30 mouse cellular contexts compared by ENCODE assay signal in the genomic region with DNA sequence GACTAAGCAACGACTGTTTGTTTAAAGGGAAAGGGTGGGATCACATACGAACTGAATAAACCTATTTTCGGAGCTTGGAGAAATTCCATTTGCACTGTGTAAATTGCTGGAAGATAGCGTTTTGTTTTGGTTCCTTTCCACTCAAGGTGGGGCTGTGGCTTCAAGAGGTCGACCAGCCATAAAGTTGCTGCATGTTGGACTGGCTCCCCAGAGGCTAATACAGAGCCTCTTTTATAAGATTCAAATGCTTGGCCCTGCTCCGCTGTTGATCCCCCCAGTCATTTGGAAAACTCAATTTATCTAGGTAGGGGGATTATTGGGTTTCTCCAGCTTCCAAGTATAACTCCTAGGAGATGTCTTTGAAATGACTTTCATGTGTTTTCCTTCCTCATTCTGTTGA.
DNase-seq lines count a peak whose midpoint lies in the region; ATAC-seq and TF ChIP-seq lines count a peak whose summit lies in the region.
"Had no signal": no experiment of that assay in that cellular context is flagged by ENCODE, and none has a peak within 500 bp of the region (broad histone marks: within the 10 kb centered on the region; RNA-seq: fewer than 3 reads in every experiment).

No protein-coding gene starts in this region.

- H3K9ac ChIP-seq in embryonic facial prominence, embryonic 14.5 days (ENCODE audit: low read depth, low read length): no peak overlapping the region
- no peak overlapping the region for H3K9ac ChIP-seq in limb, embryonic 14.5 days (ENCODE audit: low read depth, low read length, severe bottlenecking)
- H3K9ac ChIP-seq: embryonic facial prominence, embryonic 12.5 days; embryonic facial prominence, embryonic 15.5 days; forebrain, embryonic 12.5 days had no signal

- no peak for TF ChIP-seq POLR2A in kidney, adult 2 months (IDR thresholded peaks at IDR 0.05; ENCODE audit: low read depth, low read length)
- TF ChIP-seq POLR2A in limb, embryonic 14.5 days (IDR thresholded peaks at IDR 0.05; ENCODE audit: borderline replicate concordance, extremely low read depth, insufficient read depth, insufficient read length): no peak

- H3K4me2 ChIP-seq in embryonic facial prominence, embryonic 14.5 days (ENCODE audit: low read depth, low read length): no peak overlapping the region
- H3K4me2 ChIP-seq in limb, embryonic 14.5 days (replicated peaks; ENCODE audit: low read depth, low read length, severe bottlenecking): no peak overlapping the region
- H3K4me2 ChIP-seq: embryonic facial prominence, embryonic 12.5 days; embryonic facial prominence, embryonic 15.5 days; forebrain, embryonic 12.5 days had no signal

- ATAC-seq in embryonic facial prominence, embryonic 14.5 days (ENCODE audit: low read depth): no peak
- ATAC-seq in limb, embryonic 14.5 days (ENCODE audit: low FRiP score, low read depth): peak; percentile 73
- ATAC-seq: CD4-positive, CD25-positive, alpha-beta regulatory T cell, adult 4 months; forebrain, embryonic 14.5 days; forebrain, embryonic 16.5 days; Patski had no signal

- H3K27me3 ChIP-seq in embryonic facial prominence, embryonic 14.5 days (replicated peaks; ENCODE audit: control insufficient read depth, insufficient read depth, low read length): no peaks in the 10 kb centered on the region; the same call in 1 of the 2 replicates
- H3K27me3 ChIP-seq in embryonic facial prominence, embryonic 10.5 days (replicated peaks; ENCODE audit: low read depth, poor library complexity, severe bottlenecking): peaks cover 70% of the 10 kb centered on the region
- no peaks in the 10 kb centered on the region for H3K27me3 ChIP-seq in kidney, adult 2 months (replicated peaks; ENCODE audit: control insufficient read depth, insufficient read depth, low read length)
- no peaks in the 10 kb centered on the region for H3K27me3 ChIP-seq in limb, embryonic 14.5 days (ENCODE audit: control insufficient read depth, insufficient read depth, low read length)
- H3K27me3 ChIP-seq: CH12.LX; embryonic facial prominence, embryonic 12.5 days; embryonic facial prominence, embryonic 15.5 days; Patski had no signal

- TF ChIP-seq CTCF in kidney, adult 2 months (conservative IDR thresholded peaks at IDR 0.05; ENCODE audit: insufficient read depth, insufficient read length, low read depth, low read length): no peak

- peak; percentile 71 for DNase-seq in embryonic facial prominence, embryonic 14.5 days (ENCODE audit: low spot score)
- no peak for DNase-seq in embryonic facial prominence, embryonic 10.5 days (ENCODE audit: low spot score)
- DNase-seq in heart, adult 8-10 months (ENCODE audit: low spot score): peak; percentile 4
- no peak for DNase-seq in heart, postnatal 10 days
- peak; percentile 41 for DNase-seq in kidney, adult 2 months
- DNase-seq in kidney, adult 8-10 months: no peak
- DNase-seq in limb, embryonic 14.5 days (ENCODE audit: low spot score): peak; percentile 83
- DNase-seq in T-cell, adult 2 months (ENCODE audit: low spot score): no peak
- DNase-seq: adrenal gland, adult 2 months; adrenal gland, postnatal 10 days; adrenal gland, postnatal 25 days; B cell, adult 2 months; cerebellum, adult 11 months; cerebellum, adult 18-20 months; cerebellum, adult 8-10 months; cerebellum, adult 9-11 months; cerebellum, postnatal 14 days; cerebellum, postnatal 36 days; embryo, embryonic 11 days had no signal

- H3K4me3 ChIP-seq in embryonic facial prominence, embryonic 14.5 days (ENCODE audit: low read depth, low read length): no peak overlapping the region
- no peak overlapping the region for H3K4me3 ChIP-seq in embryonic facial prominence, embryonic 10.5 days
- no peak overlapping the region for H3K4me3 ChIP-seq in kidney, adult 2 months (ENCODE audit: insufficient read depth, low read depth, low read length)
- H3K4me3 ChIP-seq in limb, embryonic 14.5 days (replicated peaks; ENCODE audit: low read length): no peak overlapping the region
- H3K4me3 ChIP-seq: embryonic facial prominence, embryonic 12.5 days; embryonic facial prominence, embryonic 15.5 days; erythroblast, embryonic 14.5 days; forebrain, embryonic 10.5 days; forebrain, embryonic 12.5 days had no signal

- H3K27ac ChIP-seq in embryonic facial prominence, embryonic 14.5 days (replicated peaks; ENCODE audit: low read depth, low read length): no peak overlapping the region
- no peak overlapping the region for H3K27ac ChIP-seq in embryonic facial prominence, embryonic 10.5 days (replicated peaks)
- no peak overlapping the region for H3K27ac ChIP-seq in kidney, adult 2 months (ENCODE audit: insufficient read depth, low read depth, low read length)
- H3K27ac ChIP-seq in limb, embryonic 14.5 days (replicated peaks; ENCODE audit: low read depth, low read length): no peak overlapping the region
- H3K27ac ChIP-seq: embryonic facial prominence, embryonic 12.5 days; embryonic facial prominence, embryonic 15.5 days; forebrain, embryonic 10.5 days; forebrain, embryonic 12.5 days had no signal

- 51% methylated on average over 6 of the region's 6 CpGs for WGBS in embryonic facial prominence, embryonic 14.5 days
- WGBS in embryonic facial prominence, embryonic 10.5 days: 68% methylated on average over 6 of the region's 6 CpGs
- WGBS in kidney, adult 2 months: 75% methylated on average over 6 of the region's 6 CpGs
- 32% methylated on average over 6 of the region's 6 CpGs for WGBS in limb, embryonic 14.5 days

- intact Hi-C loops in heart, postnatal 10 days (cut with DNase I): no loop called here

- no peaks in the 10 kb centered on the region for H3K36me3 ChIP-seq in embryonic facial prominence, embryonic 14.5 days (ENCODE audit: control insufficient read depth, insufficient read depth, low read length)
- H3K36me3 ChIP-seq in embryonic facial prominence, embryonic 10.5 days (replicated peaks): no peaks in the 10 kb centered on the region
- H3K36me3 ChIP-seq in kidney, adult 2 months (ENCODE audit: control insufficient read depth, insufficient read depth, low read length): no peaks in the 10 kb centered on the region
- no peaks in the 10 kb centered on the region for H3K36me3 ChIP-seq in limb, embryonic 14.5 days (ENCODE audit: control insufficient read depth, insufficient read depth, low read length)
- H3K36me3 ChIP-seq: embryonic facial prominence, embryonic 12.5 days; embryonic facial prominence, embryonic 15.5 days; forebrain, embryonic 10.5 days; forebrain, embryonic 12.5 days; G1E had no signal

- H3K9me3 ChIP-seq in embryonic facial prominence, embryonic 14.5 days (ENCODE audit: control insufficient read depth, low read length): no peaks in the 10 kb centered on the region
- no peaks in the 10 kb centered on the region for H3K9me3 ChIP-seq in embryonic facial prominence, embryonic 10.5 days
- no peaks in the 10 kb centered on the region for H3K9me3 ChIP-seq in limb, embryonic 14.5 days (ENCODE audit: control insufficient read depth, low read length)
- H3K9me3 ChIP-seq: embryonic facial prominence, embryonic 12.5 days; embryonic facial prominence, embryonic 15.5 days; forebrain, embryonic 10.5 days; forebrain, embryonic 12.5 days; G1E had no signal

- H3K4me1 ChIP-seq in embryonic facial prominence, embryonic 14.5 days (ENCODE audit: control insufficient read depth, insufficient read depth, low read length): peaks cover 24% of the 10 kb centered on the region
- peaks cover 43% of the 10 kb centered on the region for H3K4me1 ChIP-seq in embryonic facial prominence, embryonic 10.5 days
- peaks cover 19% of the 10 kb centered on the region; the same call in 1 of the 2 replicates for H3K4me1 ChIP-seq in kidney, adult 2 months (ENCODE audit: control insufficient read depth, insufficient read depth, low read length)
- H3K4me1 ChIP-seq in limb, embryonic 14.5 days (ENCODE audit: control insufficient read depth, insufficient read depth, low read length): peaks cover 41% of the 10 kb centered on the region

Comparison
In these comparisons a context has a peak if more than half of its experiments do, and no peak if none do; other contexts are left out.
1. DNase-seq: peak in embryonic facial prominence, embryonic 14.5 days (single experiment), heart, adult 8-10 months (single experiment), kidney, adult 2 months (single experiment) and limb, embryonic 14.5 days (single experiment); none in embryonic facial prominence, embryonic 10.5 days (single experiment), heart, postnatal 10 days (0 of 2), kidney, adult 8-10 months (0 of 2) and T-cell, adult 2 months (single experiment).